Mouse (Mus musculus): Measurements from ENCODE around the gene Rnf180.
"Not testable (repeated sequence)": the region's sequence is repeated elsewhere in the genome, so short reads cannot be mapped to it uniquely, and the experiment has no call there.

Rnf180 gene

DNA sequence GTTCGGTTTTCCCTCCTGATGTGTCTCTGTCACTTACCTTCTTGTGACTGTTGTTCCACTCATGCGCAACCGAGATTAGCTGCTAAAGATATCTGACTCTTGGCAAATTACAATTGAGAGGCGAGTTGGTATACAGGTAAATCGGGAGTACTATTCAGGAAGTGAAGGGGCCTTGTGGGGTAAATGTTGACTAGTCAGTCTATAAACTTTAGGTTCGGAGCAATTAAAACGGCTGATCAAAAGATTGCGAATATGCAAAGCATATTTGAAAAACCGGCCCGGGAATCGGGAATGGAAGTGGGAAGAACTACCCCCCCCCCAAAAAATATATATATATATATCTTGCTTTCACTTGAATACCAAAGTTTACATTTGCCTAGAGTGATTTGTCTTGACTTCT lies at the start of gene Rnf180:
Rnf180 (minus strand) TSS at position 101 of the 400 bp plus-strand sequence.
- no peak for DNase-seq (ENCODE audit: low spot score)

DNA sequence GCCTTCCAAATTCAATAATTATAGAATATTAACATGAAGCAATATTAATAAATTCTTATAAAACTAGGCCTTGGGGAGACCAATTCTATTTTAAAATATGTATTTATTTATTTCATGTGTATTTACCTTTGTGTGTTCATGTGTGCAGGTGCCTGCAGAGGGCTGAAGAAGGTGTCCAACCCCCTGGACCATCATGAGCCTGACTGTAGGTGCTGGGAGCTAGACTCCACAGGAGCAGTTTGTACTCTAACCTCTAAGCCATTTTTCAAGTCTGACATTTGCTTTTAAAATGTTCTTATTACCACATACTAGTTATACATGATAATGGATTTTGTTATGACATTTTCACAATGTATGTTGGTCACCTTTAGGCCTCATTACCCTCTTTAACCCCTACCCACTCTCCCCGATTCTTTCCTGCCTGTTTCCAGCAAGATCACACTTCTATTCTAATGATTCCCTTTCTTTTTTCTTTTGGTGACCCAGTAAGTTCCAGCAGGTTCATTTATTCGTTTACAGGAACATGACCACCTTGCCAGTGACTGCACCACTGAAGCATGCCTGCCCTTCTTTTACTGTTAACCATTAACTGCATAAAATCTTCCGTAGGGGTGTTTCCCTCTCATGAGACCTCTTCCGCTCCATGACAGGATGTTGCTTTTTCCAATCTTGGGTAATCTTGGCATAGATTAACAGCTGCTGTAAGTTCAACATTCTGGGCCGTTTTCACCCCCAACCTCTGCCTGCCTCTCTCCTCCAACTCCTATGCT lies 36.8 kb upstream of the Rnf180 start:
- DNase-seq (ENCODE audit: low spot score), result no peak

DNA sequence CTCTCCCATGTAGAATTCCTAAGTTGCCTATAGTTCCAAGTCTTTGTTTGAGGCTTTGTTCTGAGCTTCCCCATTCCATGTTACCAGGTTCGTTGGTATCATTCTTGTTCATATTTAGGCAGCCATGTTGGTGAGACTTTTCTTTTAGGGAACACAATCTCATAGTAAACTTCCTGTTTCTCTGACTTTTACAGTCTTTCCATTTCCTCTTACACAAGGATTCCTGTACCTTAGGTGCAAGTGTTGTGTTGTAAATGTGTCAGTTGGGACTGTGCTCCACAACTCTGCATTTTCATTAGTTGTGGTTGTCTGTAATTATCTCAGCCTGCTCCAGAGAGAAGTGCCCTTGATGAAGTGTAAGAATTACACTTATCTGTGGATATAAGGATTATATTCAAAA lies 32.3 kb upstream of the Rnf180 start:
- DNase-seq (ENCODE audit: low spot score), result no peak

DNA sequence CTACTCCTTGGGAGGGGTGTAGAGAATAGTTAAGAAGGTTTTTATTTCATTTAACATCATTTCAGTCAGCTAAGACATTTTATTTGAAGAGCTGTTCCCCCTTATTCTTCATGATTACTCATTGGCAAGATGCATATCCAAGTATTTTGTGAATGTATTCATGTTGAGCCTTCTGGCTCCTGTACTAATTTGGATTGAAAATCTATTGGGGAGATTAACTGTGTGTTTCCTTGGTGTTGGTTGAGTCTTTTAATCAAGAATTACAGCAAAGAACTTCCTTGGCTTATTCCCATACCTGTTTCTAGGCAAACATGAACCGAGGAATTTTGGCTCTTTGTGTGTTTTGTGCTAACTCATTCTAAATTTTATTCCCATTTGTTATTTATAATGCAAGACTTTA lies 22.3 kb upstream of the Rnf180 start:
- DNase-seq (ENCODE audit: low spot score), result no peak

DNA sequence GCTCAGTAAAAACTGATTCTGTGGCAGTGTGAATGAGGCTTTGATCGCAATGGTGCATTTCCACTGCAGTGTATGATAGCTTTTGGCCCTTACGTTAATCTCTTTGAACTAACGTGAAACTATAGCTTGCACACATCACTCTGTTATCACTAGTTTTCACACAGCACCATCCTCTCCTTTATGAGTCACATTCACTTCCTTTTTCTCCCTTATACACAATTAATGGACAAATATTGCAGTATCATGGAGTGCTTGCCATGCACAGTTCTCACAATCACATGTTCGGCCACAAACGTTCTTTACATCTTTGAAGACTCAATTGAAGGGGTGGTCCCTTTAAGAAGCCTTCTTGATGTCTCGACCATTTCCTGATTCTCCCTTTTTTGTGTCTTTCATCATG lies 21.4 kb upstream of the Rnf180 start:
- DNase-seq (ENCODE audit: low spot score), result no peak

DNA sequence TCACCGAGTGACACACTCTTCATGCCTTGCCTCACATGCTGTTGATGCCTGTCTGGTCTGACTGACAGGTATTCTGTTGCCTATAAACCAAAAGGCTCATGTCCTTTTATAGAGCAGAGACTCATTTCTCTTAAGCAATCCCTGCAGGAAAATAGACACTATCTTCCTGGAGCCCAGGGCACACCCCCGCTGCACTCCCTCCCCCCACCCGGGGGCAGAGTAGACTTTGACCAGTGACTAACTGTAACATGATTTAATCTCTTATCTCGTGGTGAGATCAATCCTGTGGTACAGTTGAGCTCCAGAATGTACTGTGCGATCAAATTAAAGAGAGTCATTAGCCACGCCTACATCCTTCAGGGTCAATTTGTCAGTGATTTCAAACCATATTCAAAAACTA lies 18.1 kb upstream of the Rnf180 start:
- DNase-seq (ENCODE audit: low spot score), result no peak

DNA sequence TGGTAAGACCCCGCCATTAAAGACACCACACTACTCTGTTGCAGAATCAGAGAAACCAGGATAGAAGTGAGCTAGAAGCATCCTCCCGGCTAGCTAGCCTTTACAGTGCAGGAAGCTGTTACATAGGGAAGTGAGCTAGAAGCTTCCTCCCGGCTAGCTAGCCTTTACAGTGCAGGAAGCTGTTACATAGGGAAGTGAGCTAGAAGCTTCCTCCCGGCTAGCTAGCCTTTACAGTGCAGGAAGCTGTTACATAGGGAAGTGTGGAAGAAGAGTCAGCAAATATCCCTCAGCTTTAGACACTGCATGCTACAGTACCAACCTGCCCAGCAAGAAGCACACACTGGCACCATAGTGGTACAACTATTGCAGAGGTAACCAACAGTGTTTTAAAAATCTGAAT lies 15.9 kb upstream of the Rnf180 start:
- DNase-seq (ENCODE audit: low spot score), result not testable (repeated sequence)

DNA sequence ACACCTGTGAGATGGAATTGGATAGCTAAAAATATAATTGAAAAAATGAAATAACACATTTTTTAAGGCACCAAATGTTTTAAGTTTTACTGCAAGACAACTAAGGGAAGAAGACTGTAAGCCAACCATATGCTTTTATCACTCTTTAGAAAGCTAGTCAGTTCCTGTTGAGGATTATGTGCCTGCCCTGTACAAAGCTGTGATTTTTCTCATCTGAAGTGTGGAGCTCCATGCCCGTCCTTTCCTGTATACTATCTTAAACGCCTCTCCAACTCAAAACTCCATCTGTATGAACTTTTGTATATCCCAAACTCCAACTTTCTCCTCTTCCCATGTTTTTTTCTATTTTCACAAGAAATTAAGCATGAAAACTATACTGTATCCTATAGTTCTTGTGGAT lies 10.9 kb upstream of the Rnf180 start:
- no peak for DNase-seq (ENCODE audit: low spot score)

DNA sequence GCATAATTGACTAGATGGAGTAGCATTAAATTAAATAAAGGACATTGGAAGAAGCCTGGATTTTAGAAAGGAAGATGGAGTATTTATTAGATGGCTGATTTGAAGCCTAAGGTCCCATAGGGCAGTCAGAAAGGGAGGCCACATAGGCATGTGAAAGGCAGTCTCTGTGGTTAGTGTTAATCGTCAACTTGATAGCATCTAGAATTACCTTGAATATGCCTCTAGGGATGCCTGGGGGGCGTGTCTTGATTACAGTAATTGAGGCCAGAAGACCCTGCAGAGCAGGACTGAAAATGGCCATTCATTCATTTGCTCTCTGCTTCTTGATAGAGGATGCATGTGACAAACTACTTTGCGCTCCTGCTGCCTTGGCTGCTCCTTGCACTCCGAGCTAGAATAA lies 9.4 kb upstream of the Rnf180 start:
- DNase-seq (ENCODE audit: low spot score), result no peak

DNA sequence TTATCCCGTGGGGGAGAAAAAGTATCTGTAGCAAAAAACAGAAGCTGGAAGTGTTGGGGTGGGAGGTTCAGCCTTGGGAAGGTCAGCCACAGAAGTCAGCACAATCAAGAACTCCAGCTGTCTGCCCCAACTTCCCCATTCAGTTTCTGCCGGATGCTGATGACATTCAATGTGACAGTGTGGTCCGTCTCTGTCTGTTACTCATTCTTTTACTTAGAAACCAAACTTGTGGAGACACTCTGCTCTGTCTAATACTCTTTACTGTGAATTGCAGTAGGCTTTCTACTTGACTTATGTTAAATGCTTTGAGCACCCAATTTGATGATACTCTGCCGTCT lies 5.4 kb upstream of the Rnf180 start:
- peak; percentile 30 for DNase-seq (ENCODE audit: low spot score)

DNA sequence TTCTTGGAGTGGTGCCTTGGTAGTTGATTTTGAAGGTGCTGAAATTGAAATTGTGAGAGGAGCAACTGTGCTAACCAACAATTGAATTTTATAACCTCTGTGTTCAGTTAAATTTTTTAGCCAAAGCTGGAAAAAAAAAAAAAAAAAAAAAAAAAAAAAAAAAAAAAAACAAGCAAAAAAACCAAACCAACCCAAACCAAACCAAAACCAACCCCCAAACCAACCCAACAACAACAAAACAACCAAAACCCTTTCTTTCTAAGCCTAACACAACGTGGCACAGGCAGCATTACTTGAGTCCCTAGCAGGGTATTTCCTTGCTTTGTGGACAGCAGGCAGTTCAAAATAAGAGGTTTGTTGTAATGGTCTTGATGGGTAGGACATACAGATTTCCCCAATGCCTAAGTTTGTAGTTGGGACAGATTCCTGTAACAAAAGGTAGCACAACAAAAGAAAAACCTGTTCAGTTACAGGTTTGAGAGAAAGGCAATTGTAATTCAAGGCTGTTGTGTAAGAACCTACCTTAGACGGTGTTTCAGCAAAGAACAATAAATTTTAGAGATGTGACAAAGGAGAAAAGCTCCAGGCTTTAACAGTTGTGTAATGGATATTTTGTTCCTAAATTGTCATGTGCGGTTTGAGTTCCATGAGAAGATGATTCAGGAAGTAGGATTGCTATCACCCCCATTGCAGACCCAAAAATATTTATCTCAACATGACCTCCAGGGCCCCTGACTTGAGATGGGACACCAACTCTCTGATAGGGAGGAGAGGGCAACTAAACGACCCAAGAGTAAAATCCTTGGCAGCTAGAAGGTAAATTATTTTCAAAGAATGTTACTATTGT lies 4.8 kb upstream of the Rnf180 start:
- no peak for DNase-seq (ENCODE audit: low spot score)

DNA sequence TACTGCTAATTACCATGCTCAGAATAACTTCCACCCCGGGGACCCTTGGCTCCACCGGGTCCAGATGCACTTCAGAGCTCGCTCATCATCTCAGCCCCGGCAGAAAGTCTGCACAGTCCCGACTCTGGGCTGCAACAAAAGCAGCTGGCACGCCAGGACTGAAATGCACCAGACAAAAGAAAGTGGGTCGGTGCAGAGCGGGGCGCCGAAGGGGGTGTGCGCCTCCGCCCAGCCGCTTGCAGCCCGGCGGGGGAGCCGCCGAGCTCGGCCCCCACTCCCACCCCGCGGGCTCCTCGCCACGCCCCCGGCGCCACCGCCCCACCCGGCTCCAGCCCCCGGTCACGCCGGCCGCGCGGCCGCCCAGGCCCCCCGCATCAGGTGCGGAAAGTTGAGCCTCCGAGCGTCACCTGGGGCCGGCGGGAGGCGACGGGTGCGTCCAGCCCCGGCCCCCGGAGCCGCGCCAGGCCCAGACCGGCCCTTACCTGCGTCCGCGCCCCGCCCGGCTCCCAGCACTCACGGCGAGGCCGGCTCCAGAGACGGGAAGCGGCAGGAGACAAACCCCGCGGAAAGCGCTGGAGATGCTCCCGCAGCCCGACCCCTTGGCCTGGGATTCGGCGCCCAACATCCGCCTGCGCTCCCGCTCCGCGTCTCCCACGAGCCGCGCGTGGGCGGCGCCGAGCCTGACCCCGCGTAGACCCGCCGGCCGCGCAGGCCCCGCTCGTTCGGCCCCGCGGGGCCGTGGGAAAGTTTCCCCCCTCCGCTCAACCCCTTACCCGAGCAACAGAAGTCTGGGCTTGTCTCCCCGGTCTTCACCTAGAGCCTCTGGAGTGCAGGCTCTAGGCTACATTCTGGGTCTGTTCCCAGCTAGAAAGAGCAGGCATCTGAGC lies 591 bp downstream of the Rnf180 start:
- peak; percentile 25 for DNase-seq (ENCODE audit: low spot score)

DNA sequence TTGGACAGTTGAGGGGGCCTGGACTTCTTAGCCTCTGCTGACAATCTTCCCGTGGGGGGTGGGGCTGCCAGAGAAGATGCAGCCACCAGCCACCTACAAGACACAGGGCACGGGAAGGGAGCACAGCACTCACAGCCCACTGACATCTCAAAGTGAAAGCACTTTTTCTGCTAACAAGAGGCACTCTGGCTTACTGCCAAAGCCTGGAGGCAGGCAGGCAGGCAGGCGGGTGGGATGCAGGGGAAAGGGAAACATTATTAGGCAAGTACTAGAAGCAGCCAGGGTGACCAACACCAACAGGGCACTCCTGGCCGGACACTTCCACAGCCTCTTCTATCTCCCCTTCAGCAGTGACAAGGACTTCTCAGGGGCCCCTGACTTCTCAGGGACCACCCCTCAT lies 2.8 kb downstream of the Rnf180 start:
- DNase-seq (ENCODE audit: low spot score), result peak; percentile 50

DNA sequence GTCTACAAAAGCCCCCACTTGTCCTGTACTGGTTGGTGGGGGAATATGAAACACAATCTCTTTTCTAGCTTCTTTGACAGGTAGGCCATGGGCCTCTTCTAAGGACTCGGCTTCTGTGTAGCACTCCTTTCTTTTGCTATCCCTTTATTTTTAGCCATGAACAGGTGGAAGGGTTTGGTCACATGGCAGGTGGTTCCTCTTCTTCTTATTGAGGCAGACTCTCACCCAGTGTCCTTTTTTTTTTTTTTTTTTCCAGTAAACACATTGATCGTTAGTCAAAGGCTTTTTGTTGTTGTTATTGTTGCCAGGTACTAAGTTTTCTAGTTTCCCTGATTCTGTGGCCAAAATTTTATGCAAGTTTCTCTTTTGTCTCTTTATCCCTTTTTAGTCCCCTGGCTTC lies 4.0 kb downstream of the Rnf180 start:
- no peak for DNase-seq (ENCODE audit: low spot score)

DNA sequence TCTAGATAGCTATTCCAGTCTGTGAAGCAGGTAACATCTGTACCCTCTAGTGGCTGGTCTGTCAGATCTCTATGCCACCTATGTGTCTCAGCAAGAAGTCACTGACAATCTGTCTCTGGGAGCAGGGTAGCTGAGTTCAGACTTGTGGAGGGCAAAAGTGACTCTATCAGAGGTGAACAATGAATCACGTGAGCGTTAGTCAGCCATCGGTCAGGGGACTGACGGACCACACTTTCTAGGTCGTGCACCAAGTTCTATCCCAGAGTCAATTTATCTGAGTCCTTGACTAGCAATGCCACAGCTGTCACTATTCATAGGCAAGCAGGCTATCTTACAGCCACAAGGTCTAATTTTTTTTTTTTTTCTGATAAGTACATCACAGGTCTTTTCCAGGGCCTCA lies 4.6 kb downstream of the Rnf180 start:
- no peak for DNase-seq (ENCODE audit: low spot score)

DNA sequence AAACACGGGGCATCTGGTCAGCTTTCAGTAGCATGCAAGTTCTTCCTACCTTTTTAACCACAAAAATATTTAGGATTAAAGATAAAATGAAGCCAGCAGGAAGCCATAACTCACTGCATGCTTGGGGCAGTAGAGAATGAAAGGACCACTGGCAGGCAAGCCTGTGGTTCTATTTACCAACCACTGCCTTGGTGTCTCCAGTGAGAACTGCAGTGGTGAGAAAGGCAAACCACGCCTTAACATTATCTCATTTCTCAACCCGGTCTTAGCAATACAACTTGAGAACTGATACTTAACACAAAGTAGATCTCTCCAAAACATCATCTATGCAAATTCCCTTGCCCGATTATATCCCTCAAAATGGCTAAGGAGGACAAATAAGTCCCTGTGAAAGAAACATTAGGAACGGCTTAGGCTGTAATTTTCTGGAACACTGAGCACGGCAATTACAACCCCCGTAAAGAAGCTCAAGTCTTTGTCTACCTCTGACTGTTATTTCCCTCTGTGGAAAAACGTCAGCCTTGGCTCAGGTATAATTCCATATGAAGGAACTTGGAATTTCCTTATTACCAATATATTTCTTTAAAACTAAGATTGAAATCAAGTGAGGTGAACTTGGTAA lies 15.1 kb downstream of the Rnf180 start:
- no peak for DNase-seq (ENCODE audit: low spot score)

DNA sequence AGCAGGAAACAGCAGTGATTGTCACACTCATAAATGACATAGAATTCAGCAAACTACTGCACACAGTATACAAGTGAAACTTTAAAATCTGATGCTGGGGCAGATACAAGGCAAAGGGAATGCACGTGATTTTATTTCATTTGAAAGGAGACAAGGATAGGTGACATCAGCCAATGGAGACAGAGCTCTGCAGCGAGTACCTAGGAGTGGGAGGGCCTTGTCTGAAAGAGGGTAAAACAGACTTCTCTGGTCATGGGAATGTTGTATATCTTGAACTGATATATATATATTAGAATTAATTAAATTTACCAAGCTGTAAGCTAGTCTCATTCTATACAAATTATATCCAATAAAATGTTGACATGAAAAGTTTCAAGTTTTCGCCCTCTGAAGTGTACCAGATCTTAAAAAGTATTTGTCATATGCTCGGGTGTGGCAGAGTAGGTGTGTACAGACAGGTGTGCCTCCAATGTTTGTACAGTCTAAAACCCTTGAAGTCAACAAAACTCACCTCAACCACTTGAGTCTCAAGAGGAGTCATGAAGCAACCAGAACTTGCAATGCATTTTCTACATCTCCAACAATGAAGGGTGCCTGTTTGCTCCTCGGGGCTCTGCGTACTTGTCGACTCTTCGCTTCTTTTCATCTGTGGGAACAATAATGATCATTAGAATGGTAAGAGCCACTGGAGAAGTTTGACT lies 24.1 kb downstream of the Rnf180 start:
- peak; percentile 53 for DNase-seq (ENCODE audit: low spot score)

DNA sequence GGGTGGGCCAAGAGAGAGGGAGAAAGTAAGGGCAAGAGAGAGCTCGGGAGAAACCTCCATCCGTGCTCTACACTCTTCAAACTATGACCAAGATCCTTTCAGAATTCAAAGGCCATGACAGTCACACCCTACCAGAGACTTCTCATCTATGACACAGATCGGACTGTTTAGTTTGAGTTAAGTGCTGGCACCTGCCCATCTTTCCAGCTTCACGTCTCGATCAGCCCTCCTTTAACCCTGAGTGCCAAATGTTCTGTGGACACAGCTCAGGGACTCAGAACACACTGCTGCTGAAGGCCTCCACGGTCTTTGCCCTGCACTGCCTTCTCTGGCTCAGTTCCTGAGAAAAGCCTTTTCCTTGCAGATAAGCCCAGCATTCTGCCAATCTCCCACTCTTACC lies 27.2 kb downstream of the Rnf180 start:
- DNase-seq (ENCODE audit: low spot score), result no peak

DNA sequence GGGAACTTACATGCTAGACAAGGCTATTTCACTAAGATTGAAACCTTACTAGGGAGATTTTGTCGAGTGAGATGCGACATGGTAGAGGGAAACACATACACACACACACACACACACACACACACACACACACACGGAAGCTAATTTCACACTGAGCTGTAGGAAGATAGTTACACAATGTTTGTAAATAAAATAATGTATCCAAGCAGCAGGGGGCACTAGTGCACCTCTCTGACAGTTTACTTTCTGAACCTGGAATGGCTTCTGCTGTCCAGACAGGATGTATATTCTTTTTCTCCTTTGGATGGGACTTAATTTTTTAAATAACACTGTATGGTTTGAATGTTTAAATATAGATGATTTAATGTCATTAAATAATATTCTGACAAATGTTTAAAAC lies 27.9 kb downstream of the Rnf180 start:
- DNase-seq (ENCODE audit: low spot score), result peak; percentile 50

DNA sequence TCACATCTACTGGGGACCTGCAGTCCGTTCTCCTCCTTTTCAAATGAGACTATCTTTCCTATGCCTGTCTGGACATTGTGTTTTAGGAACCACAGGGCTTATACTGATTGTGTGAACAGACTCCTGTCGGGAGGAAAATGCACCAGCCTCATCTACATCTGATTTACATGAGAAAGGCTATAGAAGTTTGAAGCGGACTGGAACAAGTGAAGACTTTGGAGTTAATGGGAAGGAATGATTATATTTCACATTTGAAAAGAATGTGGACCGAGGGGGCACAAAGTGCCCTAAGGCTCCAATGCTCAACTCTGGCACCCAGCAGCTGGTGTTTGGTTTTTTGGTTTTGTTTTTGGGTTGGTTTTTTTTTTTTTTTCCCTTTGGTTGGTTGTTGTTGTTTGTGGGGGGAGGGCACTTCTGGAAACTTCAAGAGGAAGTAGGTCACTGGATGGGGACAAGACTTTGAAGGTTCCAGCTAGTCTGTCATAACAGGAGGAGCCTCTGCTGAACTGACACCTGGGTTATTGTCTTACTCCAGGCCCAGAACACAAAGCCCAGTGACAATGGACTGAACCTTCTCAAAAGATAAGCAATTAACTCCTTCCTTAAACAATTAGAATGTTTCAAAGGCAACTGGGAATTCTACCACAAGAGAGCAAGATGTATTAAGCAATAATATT lies 37.7 kb downstream of the Rnf180 start:
- no peak for DNase-seq (ENCODE audit: low spot score)

DNA sequence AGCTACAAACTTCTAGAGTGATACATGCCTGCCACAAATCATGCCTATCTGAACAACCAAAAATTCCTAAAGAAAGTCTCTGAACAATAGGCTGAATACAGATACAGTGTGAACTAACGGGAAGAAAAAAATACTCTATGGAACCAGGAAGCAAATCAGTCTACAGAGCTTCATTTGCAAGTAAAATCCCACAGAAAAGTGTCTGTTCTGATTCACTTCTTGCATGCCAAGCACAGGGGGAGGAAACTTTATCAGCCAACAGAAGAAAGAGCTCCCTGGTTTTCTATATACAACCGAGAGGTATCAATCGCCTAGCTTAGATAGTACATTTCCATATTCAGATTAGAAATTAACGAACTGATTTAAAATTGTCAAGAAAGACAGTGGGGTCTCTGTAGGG lies 43.8 kb downstream of the Rnf180 start:
- DNase-seq (ENCODE audit: low spot score), result no peak
